8 mouse cellular contexts compared by ENCODE assay signal in the genomic region with DNA sequence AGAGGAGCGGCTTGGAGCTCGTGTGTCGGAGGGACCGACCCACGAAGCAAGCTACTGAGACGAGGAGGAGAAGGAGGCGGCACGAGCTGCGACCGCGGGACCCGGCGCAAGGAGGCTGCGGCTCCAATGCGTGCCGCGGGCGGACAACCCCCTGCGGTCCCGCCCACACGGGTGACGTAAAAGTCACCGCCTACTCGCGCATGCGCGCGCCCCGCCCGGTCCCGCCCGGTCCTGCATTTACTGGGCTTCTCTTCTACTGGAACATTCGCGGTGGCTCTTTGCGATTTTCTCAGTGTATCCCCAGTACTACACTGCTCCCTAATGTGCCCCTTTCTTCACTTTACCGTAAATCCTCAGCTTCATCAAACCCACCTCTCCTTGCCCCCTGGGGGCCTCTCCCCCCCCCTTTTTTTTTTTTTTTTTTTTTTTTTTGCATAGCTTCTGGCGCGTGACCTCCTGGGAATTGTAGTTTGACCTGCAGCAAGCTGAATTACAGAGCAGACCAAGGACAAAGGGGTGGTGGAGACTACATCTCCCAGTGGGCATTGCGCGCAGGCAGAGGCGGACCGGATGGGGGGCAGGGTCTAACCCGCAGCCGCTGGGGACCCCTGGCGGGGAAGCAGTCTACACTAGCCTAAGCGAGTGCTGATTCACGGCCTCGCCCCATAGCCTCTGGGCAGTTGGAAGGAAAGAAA. TPM values are rescaled to one million over a fixed set of nuclear protein-coding genes. Genes with fewer than 3 reads are reported as not detected.
DNase-seq lines count a peak whose midpoint lies in the region; ATAC-seq and TF ChIP-seq lines count a peak whose summit lies in the region.

Ywhag (minus strand) TSS at position 136 of the 695 bp plus-strand sequence.

- peak within 1 kb of the TSS; percentile 98 for H3K27ac ChIP-seq in ES-E14 (ENCODE audit: insufficient read depth, low read depth, low read length, poor library complexity, severe bottlenecking)
- H3K27ac ChIP-seq in forebrain, embryonic 15.5 days (replicated peaks) = peak within 1 kb of the TSS; percentile 98

- TF ChIP-seq POLR2A in lung, adult 2 months (IDR thresholded peaks at IDR 0.05; ENCODE audit: borderline replicate concordance, extremely low read depth, low read depth, low read length) = peak; percentile 97

- in situ Hi-C loops in ES-E14 (cut with MboI; ENCODE audit: low sequenced_read_pairs in 2 of 2, unreplicated experiment in 2 of 2) = no loop called here

- peak; percentile 54 for TF ChIP-seq CTCF in lung, adult 2 months (IDR thresholded peaks at IDR 0.05; ENCODE audit: insufficient read depth, low read length)

- H3K4me1 ChIP-seq in ES-E14 (ENCODE audit: control insufficient read depth in 2 of 2, insufficient read depth in 2 of 2, low read length in 2 of 2, poor library complexity in 1 of 2) = peaks cover 6 to 11% of the 10 kb centered on the region in 2 experiments; a peak in 3 of 4 replicates
- H3K4me1 ChIP-seq in forebrain, embryonic 15.5 days = peaks cover 37% of the 10 kb centered on the region
- H3K4me1 ChIP-seq in lung, adult 2 months (ENCODE audit: control insufficient read depth, insufficient read depth, low read length) = peaks cover 6% of the 10 kb centered on the region

- H3K27me3 ChIP-seq in forebrain, embryonic 15.5 days = no peaks in the 10 kb centered on the region

- intact Hi-C loops in heart, postnatal 25 days (cut with DNase I) = loop anchor here (1.0 kb wide), 2 partner anchors 23 to 30 kb away; no protein-coding TSS in a partner anchor

- peak within 1 kb of the TSS; percentile 98 for H3K9ac ChIP-seq in ES-E14 (ENCODE audit: insufficient read depth, low read depth, low read length, poor library complexity, severe bottlenecking)
- H3K9ac ChIP-seq in forebrain, embryonic 15.5 days (replicated peaks) = peak within 1 kb of the TSS; percentile 91

- peak within 1 kb of the TSS; percentile 57 for H3K4me2 ChIP-seq in forebrain, embryonic 15.5 days (replicated peaks)

- WGBS in forebrain, embryonic 15.5 days = 0% methylated on average over 48 of the region's 48 CpGs
- under 1% methylated on average over 48 of the region's 48 CpGs for WGBS in lung, adult 2 months

- peak within 1 kb of the TSS; percentile 87 to 98 for H3K4me3 ChIP-seq in ES-E14 (ENCODE audit: insufficient read depth in 1 of 2, low read depth in 1 of 2, low read length in 2 of 2, poor library complexity in 1 of 2, severe bottlenecking in 1 of 2)
- peak within 1 kb of the TSS; percentile 89 for H3K4me3 ChIP-seq in forebrain, embryonic 15.5 days
- peak within 1 kb of the TSS; percentile 98 for H3K4me3 ChIP-seq in lung, adult 2 months (replicated peaks; ENCODE audit: extremely low read depth, low read depth, low read length)

- no peaks in the 10 kb centered on the region for H3K9me3 ChIP-seq in ES-E14 (ENCODE audit: control insufficient read depth, insufficient read depth, low read depth, low read length)
- no peaks in the 10 kb centered on the region for H3K9me3 ChIP-seq in forebrain, embryonic 15.5 days

- peak; percentile 93 for DNase-seq in ES-E14 (ENCODE audit: low read depth, low spot score)
- peak; percentile 98 for DNase-seq in cerebellum, adult 11-12 months
- DNase-seq in heart, postnatal 25 days (ENCODE audit: low spot score) = peak; percentile 96
- DNase-seq in layer of hippocampus, adult 18-20 months (ENCODE audit: low spot score in 2 of 2) = peak; percentile 96
- DNase-seq in lung, adult 2 months = peak; percentile 99
- DNase-seq in thymus, adult 18-20 months = peak; percentile 97 to 98

- H3K36me3 ChIP-seq in ES-E14 (ENCODE audit: control insufficient read depth, insufficient read depth, low read length, poor library complexity, severe bottlenecking) = peaks cover 23% of the 10 kb centered on the region
- peaks cover 22% of the 10 kb centered on the region for H3K36me3 ChIP-seq in forebrain, embryonic 15.5 days

- peak; percentile 98 for ATAC-seq in forebrain, embryonic 15.5 days (replicated peaks)
- ATAC-seq in neutrophil, adult 5-6 weeks (ENCODE audit: extremely low read depth, insufficient number of reproducible peaks, low FRiP score, poor library complexity, severe bottlenecking) = peak; percentile 88

TF ChIP-seq in ES-E14, 5 proteins besides CTCF, POLR2A, EP300 and RAD21:
- TF ChIP-seq MAFK (IDR thresholded peaks at IDR 0.05; ENCODE audit: insufficient read depth, low read depth, low read length) = peak; percentile 74
- TF ChIP-seq ZNF384 (IDR thresholded peaks at IDR 0.05; ENCODE audit: low read depth, low read length) = peak; percentile 100
- peak; percentile 14; the same call in 1 of the 2 replicates for TF ChIP-seq CHD2 (IDR thresholded peaks at IDR 0.05; ENCODE audit: low read depth, low read length)
- TF ChIP-seq ZC3H11A (IDR thresholded peaks at IDR 0.05; ENCODE audit: borderline replicate concordance, low read depth, low read length) = no peak
- peak; percentile 95 for TF ChIP-seq HCFC1 (IDR thresholded peaks at IDR 0.05; ENCODE audit: borderline replicate concordance, insufficient read depth, low read length)
TF ChIP-seq in ES-E14: peak in this region for 4.

RNA-seq across cellular contexts. Expression of gene Ywhag, which starts in this region (rescaled TPM):
- 109 and 176 TPM in 2 replicates for total RNA-seq in ES-E14 (2012; rRNA removed)
- polyA plus RNA-seq in forebrain, embryonic 15.5 days (2015; fragmentation: Nextera tagmentation; extraction: Ambion mirVana) = 664 and 720 TPM in 2 replicates
- 100 to 1,000 TPM; 285 to 296 TPM for total RNA-seq in heart, postnatal 25 days (2021)
- total RNA-seq in layer of hippocampus, adult 18-20 months (2021) = 1,000 to 10,000 TPM; 1,236 to 1,273 TPM
- 66.2 and 80.3 TPM in 2 replicates for polyA plus RNA-seq in lung, adult 2 months (2012; rRNA removed)
- total RNA-seq in neutrophil, adult 5-6 weeks (2017) = 66.7 and 70.0 TPM in 2 replicates

Comparison
In these comparisons a context has a peak if more than half of its experiments do, and no peak if none do; other contexts are left out.
1. Peak in every context shown above with its lines: DNase-seq, ATAC-seq, H3K4me3 ChIP-seq and H3K27ac ChIP-seq.